Mouse (Mus musculus) hindbrain, postnatal 0 days (tissue): ENCODE results near the gene Fam3b. TPM values are rescaled to one million over a fixed set of nuclear protein-coding genes. Genes with fewer than 3 reads are reported as not detected.

Experiments
- ATAC-seq: fragments of 200-750 bp; cut with Nextera tagmentation; 2 replicates; pipeline ENCODE4 v1.8.0; 2017; ENCODE audit warnings: mild to moderate bottlenecking, moderate TSS enrichment, moderate library complexity
- DNase-seq: peaks from one replicate; pipeline ENCODE4 v3.0.0-alpha.2; 2015; ENCODE audit warnings: low spot score
- H3K27ac ChIP-seq: fragments of 300-500 bp; sonication (generic); 2 replicates; pipeline ENCODE4 v1.5.1; 2014; ENCODE audit warnings: mild to moderate bottlenecking
- H3K27me3 ChIP-seq: fragments of 300-500 bp; sonication (generic); 2 replicates; pipeline ENCODE4 v1.6.1; 2014; ENCODE audit warnings: low read length, mixed read lengths; ENCODE audit not compliant: insufficient read depth
- H3K36me3 ChIP-seq: fragments of 300-500 bp; sonication (generic); 2 replicates; pipeline ENCODE4 v1.6.1; 2014; ENCODE audit warnings: low read length, mixed read lengths; ENCODE audit not compliant: insufficient read depth
- H3K4me1 ChIP-seq: fragments of 300-500 bp; sonication (generic); 2 replicates; pipeline ENCODE4 v1.6.1; 2014; ENCODE audit warnings: antibody characterized with exemption, low read length, mixed read lengths; ENCODE audit not compliant: insufficient read depth
- H3K4me2 ChIP-seq: fragments of 300-500 bp; sonication (generic); 2 replicates; pipeline ENCODE4 v1.6.1; 2014; ENCODE audit warnings: low read depth, mild to moderate bottlenecking, low read length, moderate library complexity, mixed read lengths
- H3K4me3 ChIP-seq: fragments of 300-500 bp; sonication (generic); 2 replicates; pipeline ENCODE4 v1.5.1; 2014; ENCODE audit warnings: low read length
- H3K9ac ChIP-seq: fragments of 300-500 bp; sonication (generic); replicated peaks from 2 replicates; pipeline ENCODE4 v1.6.1; 2014; ENCODE audit warnings: mild to moderate bottlenecking, low read length, moderate library complexity, mixed read lengths
- H3K9me3 ChIP-seq: fragments of 300-500 bp; sonication (generic); 2 replicates; pipeline ENCODE4 v1.6.1; 2016; ENCODE audit warnings: low read length, mixed read lengths
- CTCF ChIP-seq: IDR thresholded peaks from 2 replicates; pipeline ENCODE4 v1.5.1; 2016; ENCODE audit warnings: antibody characterized with exemption, control low read depth, low read depth
- WGBS: fragments of 180-500 bp; shearing (Covaris S2); extraction: QIAGEN DNeasy Blood & Tissue Kit; methylation state at CpG from one replicate; pipeline ENCODE4 v1.1.7; 2014; 5-methylcytosine and 5-hydroxymethylcytosine counted together
- polyA plus RNA-seq: library from polyadenylated mRNA; unstranded; fragments of >200 nt; fragmentation: Nextera tagmentation; extraction: Ambion mirVana; gene quantifications from 2 replicates; pipeline ENCODE4 v1.2.1, GENCODE M21; 2015
- total RNA-seq: library from RNA; depleted of rRNA; stranded (reverse); fragments of >200 nt; gene quantifications from 2 replicates; pipeline ENCODE4 v1.2.3, GENCODE M21; 2014

Gene Fam3b
- total and polyA plus RNA-seq, 2 experiments from 2014 or later = not detected

- Histone ChIP-seq H3K27ac (no peak overlapping the region), H3K4me3 (no peak overlapping the region), H3K4me2 (no peak overlapping the region), H3K9ac (no peak overlapping the region), H3K36me3 (no peaks in the 10 kb centered on the region), H3K27me3 (no peaks in the 10 kb centered on the region), H3K9me3 (no peaks in the 10 kb centered on the region), H3K4me1 (no peaks in the 10 kb centered on the region)
- DNase-seq = no peak
- TF ChIP-seq CTCF = no peak
- ATAC-seq = no peak
- 92% methylated on average over 3 of the region's 3 CpGs for WGBS
Measured at GRCm38 (mm10) chr16:97498139-97498538, 16.5 kb downstream of the Fam3b start.

GRCm38 (mm10) chr16:97497682-97498081, 16.9 kb downstream of the Fam3b start:
- no peaks in the 10 kb centered on the region for H3K9me3 ChIP-seq
- DNase-seq (no peak), ATAC-seq (no peak)
- no peak overlapping the region for H3K4me2 ChIP-seq
- 61% methylated on average over 5 of the region's 5 CpGs for WGBS
- no peak overlapping the region for H3K4me3 ChIP-seq
- no peak overlapping the region for H3K9ac ChIP-seq
- H3K36me3 ChIP-seq = no peaks in the 10 kb centered on the region
- no peaks in the 10 kb centered on the region for H3K27me3 ChIP-seq
- TF ChIP-seq CTCF = no peak
- no peaks in the 10 kb centered on the region for H3K4me1 ChIP-seq
- no peak overlapping the region for H3K27ac ChIP-seq

GRCm38 (mm10) chr16:97496026-97496425, 18.6 kb downstream of the Fam3b start:
- no peak for TF ChIP-seq CTCF

GRCm38 (mm10) chr16:97492369-97492768, 22.2 kb downstream of the Fam3b start:
- no peak for TF ChIP-seq CTCF

More at GRCm38 (mm10) chr16:97496026-97496425, 18.6 kb downstream of the Fam3b start:
- Histone ChIP-seq H3K4me3 (no peak overlapping the region), H3K9me3 (no peaks in the 10 kb centered on the region), H3K9ac (no peak overlapping the region), H3K4me1 (no peaks in the 10 kb centered on the region), H3K27ac (no peak overlapping the region), H3K27me3 (no peaks in the 10 kb centered on the region), H3K4me2 (no peak overlapping the region), H3K36me3 (no peaks in the 10 kb centered on the region)
- 40% methylated on average over 3 of the region's 3 CpGs for WGBS
- no peak for DNase-seq
- no peak for ATAC-seq

GRCm38 (mm10) chr16:97478655-97479054, 36.0 kb downstream of the Fam3b start:
- Histone ChIP-seq H3K9me3 (no peaks in the 10 kb centered on the region), H3K4me3 (no peak overlapping the region), H3K36me3 (no peaks in the 10 kb centered on the region), H3K9ac (no peak overlapping the region), H3K4me1 (no peaks in the 10 kb centered on the region), H3K4me2 (no peak overlapping the region), H3K27ac (no peak overlapping the region), H3K27me3 (no peaks in the 10 kb centered on the region)
- no peak for TF ChIP-seq CTCF
- ATAC-seq (no peak), DNase-seq (no peak)
- WGBS = 85% methylated on average over 2 of the region's 2 CpGs

More at GRCm38 (mm10) chr16:97492369-97492768, 22.2 kb downstream of the Fam3b start:
- ATAC-seq (no peak), DNase-seq (no peak)
- WGBS = 86% methylated on average over 1 of the region's 1 CpGs
- no peak overlapping the region for H3K4me3 ChIP-seq
- no peak overlapping the region for H3K27ac ChIP-seq
- no peak overlapping the region for H3K4me2 ChIP-seq
- no peaks in the 10 kb centered on the region for H3K4me1 ChIP-seq
- H3K9ac ChIP-seq = no peak overlapping the region
- H3K9me3 ChIP-seq = no peaks in the 10 kb centered on the region
- H3K36me3 ChIP-seq = no peaks in the 10 kb centered on the region
- H3K27me3 ChIP-seq = no peaks in the 10 kb centered on the region

GRCm38 (mm10) chr16:97476524-97476923, 38.1 kb downstream of the Fam3b start:
- Histone ChIP-seq H3K4me2 (no peak overlapping the region), H3K4me1 (no peaks in the 10 kb centered on the region), H3K36me3 (no peaks in the 10 kb centered on the region), H3K9me3 (no peaks in the 10 kb centered on the region), H3K27ac (no peak overlapping the region), H3K9ac (no peak overlapping the region), H3K4me3 (no peak overlapping the region), H3K27me3 (no peaks in the 10 kb centered on the region)
- no peak for DNase-seq
- ATAC-seq = no peak
- 86% methylated on average over 1 of the region's 1 CpGs for WGBS
- TF ChIP-seq CTCF = no peak

- Histone ChIP-seq H3K4me2 (no peak overlapping the region), H3K27ac (no peak overlapping the region), H3K4me3 (no peak overlapping the region), H3K9ac (no peak overlapping the region), H3K36me3 (no peaks in the 10 kb centered on the region), H3K4me1 (no peaks in the 10 kb centered on the region), H3K9me3 (no peaks in the 10 kb centered on the region), H3K27me3 (no peaks in the 10 kb centered on the region)
- WGBS = 88% methylated on average over 3 of the region's 3 CpGs
- no peak for TF ChIP-seq CTCF
- DNase-seq (no peak), ATAC-seq (no peak)
Measured at GRCm38 (mm10) chr16:97475581-97475980, 39.0 kb downstream of the Fam3b start.
